Mouse (Mus musculus): ENCODE measurements at regions not wholly inside any gene's neighbourhood (a gene's known extent, or its start where the extent isn't known, plus 50 kb on each side); places are given as distances from the start of the nearest gene placed in this dataset.

DNA sequence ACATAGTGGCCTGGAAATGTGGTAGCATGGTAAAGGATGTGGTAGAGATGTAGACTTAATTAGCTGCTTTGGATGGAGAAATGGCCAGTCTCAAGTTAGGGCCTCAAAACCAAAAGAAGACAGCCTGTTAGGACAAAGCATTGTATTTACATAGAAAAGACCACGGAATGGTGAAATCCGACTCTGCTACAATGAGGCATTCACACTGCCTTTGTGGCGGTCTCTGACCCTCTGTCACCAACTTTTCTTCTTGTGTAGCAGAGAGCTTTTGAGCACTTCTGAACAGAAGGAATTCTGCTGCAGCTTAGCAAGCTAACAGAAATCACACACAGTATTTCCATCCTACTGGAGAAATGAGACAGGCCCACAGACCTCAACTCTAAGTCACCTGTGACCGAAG is 177.7 kb downstream of the Arrdc4 start:
- TF ChIP-seq E2F4 (IDR thresholded peaks at IDR 0.05; ENCODE audit: insufficient read depth) (no peak), POLR2A (IDR thresholded peaks at IDR 0.05; ENCODE audit: insufficient read length, low read depth) (no peak), MAX (IDR thresholded peaks at IDR 0.05; ENCODE audit: low read depth) (no peak), TCF12 (IDR thresholded peaks at IDR 0.05; ENCODE audit: insufficient read depth, poor library complexity, severe bottlenecking) (no peak), MYOG (IDR thresholded peaks at IDR 0.05; ENCODE audit: control insufficient read depth in 1 of 3, insufficient read depth in 1 of 3, insufficient read length in 2 of 3, low read depth in 2 of 3) (no peak), USF1 (IDR thresholded peaks at IDR 0.05; ENCODE audit: low read depth) (no peak), POLR2AphosphoS2 (IDR thresholded peaks at IDR 0.05; ENCODE audit: insufficient read length, low read depth) (no peak), MYOD1 (IDR thresholded peaks at IDR 0.05; ENCODE audit: control insufficient read depth in 1 of 3, insufficient read length in 2 of 3, low read depth in 2 of 3) (no peak), CEBPB (IDR thresholded peaks at IDR 0.05; ENCODE audit: insufficient read depth, poor library complexity, severe bottlenecking) (no peak), REST (IDR thresholded peaks at IDR 0.05; ENCODE audit: insufficient read depth, insufficient read length) (no peak), TCF3 (IDR thresholded peaks at IDR 0.05; ENCODE audit: insufficient read length, low read depth) (no peak), SRF (IDR thresholded peaks at IDR 0.05; ENCODE audit: control insufficient read depth, insufficient read length, low read depth) (no peak)

All from myocyte (in vitro differentiated cells).